Mouse (Mus musculus): ENCODE measurements around the gene Lmnb2. TPM values are rescaled to one million over a fixed set of nuclear protein-coding genes. Genes with fewer than 3 reads are reported as not detected.
A peak's percentile ranks its signal among the peaks of the same experiment; 100 is the strongest.

Lmnb2 gene
- polyA plus RNA-seq, 1 experiment from 2014 or later: 60.4 TPM

- 91% methylated on average over 8 of the region's 8 CpGs for whole genome bisulfite sequencing
- Histone ChIP-seq H3K9me3 (no peaks in the 10 kb centered on the region), H3K9ac (no peak overlapping the region), H3K36me3 (no peaks in the 10 kb centered on the region), H3K4me3 (no peak overlapping the region), H3K27ac (no peak overlapping the region), H3K4me2 (no peak overlapping the region), H3K27me3 (no peaks in the 10 kb centered on the region), H3K4me1 (peaks cover 31% of the 10 kb centered on the region)
- no peak for ATAC-seq (ENCODE audit: borderline replicate concordance, extremely low read depth, low FRiP score, low TSS enrichment)
These were observed 38.3 kb upstream of the Lmnb2 start for GRCm38 (mm10) chr10:80956385-80956784.

- Histone ChIP-seq H3K4me1 (peaks cover 23% of the 10 kb centered on the region), H3K27ac (peak overlapping the region; percentile 60), H3K9me3 (no peaks in the 10 kb centered on the region), H3K9ac (no peak overlapping the region), H3K4me2 (no peak overlapping the region), H3K4me3 (no peak overlapping the region), H3K36me3 (no peaks in the 10 kb centered on the region), H3K27me3 (no peaks in the 10 kb centered on the region)
- WGBS: 22% methylated on average over 9 of the region's 9 CpGs
- ATAC-seq (ENCODE audit: borderline replicate concordance, extremely low read depth, low FRiP score, low TSS enrichment): no peak
These were observed 37.5 kb upstream of the Lmnb2 start for GRCm38 (mm10) chr10:80955536-80955935.

DNA sequence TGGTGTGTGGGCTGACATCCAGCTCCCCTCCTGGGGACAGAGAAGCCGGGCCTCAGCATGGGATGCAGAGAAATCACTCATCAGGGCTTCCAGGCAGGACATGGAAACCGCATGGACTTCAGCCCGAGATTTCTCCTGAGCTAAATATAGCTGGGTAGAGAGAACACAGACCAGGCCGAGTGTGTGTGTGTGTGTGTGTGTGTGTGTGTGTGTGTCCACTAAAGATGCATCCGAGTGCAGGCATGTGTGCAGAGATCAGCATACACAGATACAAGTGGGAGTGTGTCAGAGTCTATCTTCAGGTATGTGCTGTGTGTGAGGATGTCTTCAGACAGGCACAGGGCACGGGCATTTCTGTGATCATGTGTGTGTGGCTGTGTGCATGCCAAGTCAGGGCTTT is 36.8 kb upstream of the Lmnb2 start:
- Histone ChIP-seq H3K27me3 (no peaks in the 10 kb centered on the region), H3K27ac (peak overlapping the region; percentile 60), H3K4me2 (no peak overlapping the region), H3K36me3 (no peaks in the 10 kb centered on the region), H3K9me3 (no peaks in the 10 kb centered on the region), H3K4me3 (no peak overlapping the region), H3K4me1 (peaks cover 19% of the 10 kb centered on the region), H3K9ac (no peak overlapping the region)
- WGBS: 44% methylated on average over 6 of the region's 6 CpGs
- peak; percentile 40; the same call in 1 of the 2 replicates for ATAC-seq (ENCODE audit: borderline replicate concordance, extremely low read depth, low FRiP score, low TSS enrichment)

DNA sequence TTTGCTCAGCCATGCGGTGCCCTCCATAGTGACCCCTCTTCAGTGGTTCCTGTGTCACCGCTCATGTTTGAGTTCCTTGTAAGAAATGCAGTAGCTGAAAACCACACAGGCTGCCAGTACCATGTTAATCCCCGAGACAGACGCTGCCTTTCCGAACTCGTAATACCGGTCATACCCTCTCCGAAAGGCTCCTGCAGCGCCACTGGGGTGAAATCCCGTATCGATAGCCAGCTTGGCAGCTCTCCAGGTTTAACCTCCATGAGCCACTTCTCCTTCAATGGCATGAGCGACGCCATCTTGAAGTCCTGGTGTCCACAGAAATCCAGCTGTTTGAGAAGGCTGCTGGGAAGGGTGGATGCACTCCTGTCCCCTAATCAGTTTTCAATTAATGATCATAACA is 36.4 kb upstream of the Lmnb2 start:
- peaks cover 20% of the 10 kb centered on the region for H3K4me1 ChIP-seq
- no peak overlapping the region for H3K4me2 ChIP-seq
- H3K36me3 ChIP-seq: no peaks in the 10 kb centered on the region
- no peaks in the 10 kb centered on the region for H3K9me3 ChIP-seq
- 46% methylated on average over 13 of the region's 13 CpGs for WGBS
- no peak for ATAC-seq (ENCODE audit: borderline replicate concordance, extremely low read depth, low FRiP score, low TSS enrichment)
- no peak overlapping the region for H3K4me3 ChIP-seq
- H3K27me3 ChIP-seq: no peaks in the 10 kb centered on the region
- peak overlapping the region; percentile 60 for H3K27ac ChIP-seq
- no peak overlapping the region for H3K9ac ChIP-seq

DNA sequence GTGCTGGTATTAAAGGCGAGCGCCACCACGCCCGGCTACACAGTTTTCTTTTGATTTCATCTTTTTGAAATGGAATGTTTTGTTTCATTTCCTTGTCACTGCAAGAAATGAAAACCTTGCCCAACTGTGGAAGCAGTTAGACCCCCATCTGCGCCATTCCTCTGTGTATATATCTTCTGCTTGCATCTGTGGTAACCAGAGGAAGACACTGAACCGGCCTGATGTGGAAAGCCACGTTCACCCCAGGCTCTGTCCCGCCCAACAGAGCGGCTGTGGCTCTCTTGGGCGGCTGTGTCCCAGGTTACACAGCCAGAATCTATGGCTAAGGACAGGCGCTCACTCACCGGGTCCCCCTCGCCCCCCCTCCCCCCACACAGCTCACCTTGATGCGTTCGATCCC is 34.4 kb upstream of the Lmnb2 start:
- no peak overlapping the region for H3K4me2 ChIP-seq
- H3K36me3 ChIP-seq: no peaks in the 10 kb centered on the region
- H3K9ac ChIP-seq: no peak overlapping the region
- no peak for ATAC-seq (ENCODE audit: borderline replicate concordance, extremely low read depth, low FRiP score, low TSS enrichment)
- H3K4me1 ChIP-seq: peaks cover 39% of the 10 kb centered on the region
- no peaks in the 10 kb centered on the region for H3K27me3 ChIP-seq
- no peaks in the 10 kb centered on the region for H3K9me3 ChIP-seq
- no peak overlapping the region for H3K27ac ChIP-seq
- no peak overlapping the region for H3K4me3 ChIP-seq
- 66% methylated on average over 15 of the region's 15 CpGs for WGBS

DNA sequence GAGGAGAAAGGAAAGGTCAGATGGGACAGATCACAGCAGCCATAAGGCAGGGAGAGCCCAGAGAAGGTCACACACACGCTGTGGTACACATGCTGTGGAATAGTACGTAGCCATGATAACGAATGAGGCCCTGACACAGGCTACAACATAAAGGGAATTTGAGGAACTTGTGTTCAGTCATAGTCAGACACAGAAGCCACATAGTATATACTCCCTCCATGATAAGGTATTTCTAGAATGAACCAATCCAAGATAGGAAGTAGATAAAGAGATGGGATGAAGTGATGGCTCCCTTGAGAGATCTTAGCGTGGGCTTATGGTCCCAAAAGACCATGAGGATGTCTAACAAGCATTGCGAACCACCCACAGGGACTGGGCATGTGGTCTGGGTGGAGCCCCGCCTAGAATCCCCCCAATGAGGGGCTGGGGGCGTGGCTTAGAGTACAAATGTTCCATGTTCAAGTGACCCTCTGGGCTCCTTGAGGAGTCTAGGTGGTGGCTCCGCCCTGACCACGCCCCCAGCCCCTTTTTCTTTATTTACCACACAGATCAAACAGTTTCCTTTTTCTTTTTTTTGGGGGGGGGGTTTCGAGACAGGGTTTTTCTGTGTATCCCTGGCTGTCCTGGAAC is 33.8 kb upstream of the Lmnb2 start:
- 74% methylated on average over 10 of the region's 10 CpGs for WGBS
- Histone ChIP-seq H3K27ac (no peak overlapping the region), H3K4me2 (no peak overlapping the region), H3K9ac (no peak overlapping the region), H3K4me3 (no peak overlapping the region), H3K4me1 (peaks cover 45% of the 10 kb centered on the region), H3K27me3 (no peaks in the 10 kb centered on the region), H3K36me3 (no peaks in the 10 kb centered on the region), H3K9me3 (no peaks in the 10 kb centered on the region)
- ATAC-seq (ENCODE audit: borderline replicate concordance, extremely low read depth, low FRiP score, low TSS enrichment): no peak

DNA sequence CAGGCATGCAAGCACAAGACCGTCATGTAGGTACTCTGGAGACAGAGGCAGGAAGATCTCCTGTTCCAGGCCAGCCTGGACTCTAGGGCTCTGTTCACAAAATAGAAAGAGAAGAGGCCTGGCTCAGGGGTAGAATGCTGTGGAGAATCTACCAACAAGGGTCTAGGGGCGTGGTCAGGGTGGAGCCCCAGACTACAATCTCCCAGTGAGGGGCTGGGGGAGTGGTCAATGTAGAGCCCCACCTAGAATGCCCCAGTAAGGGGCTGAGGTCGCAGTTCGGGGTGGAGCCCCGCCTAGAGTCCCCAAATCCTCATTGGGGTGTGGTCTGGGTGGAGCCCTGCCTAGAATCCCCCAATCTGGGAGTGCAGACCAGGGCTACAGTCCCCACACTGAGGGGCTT is 32.3 kb upstream of the Lmnb2 start:
- no peak for ATAC-seq (ENCODE audit: borderline replicate concordance, extremely low read depth, low FRiP score, low TSS enrichment)
- no peak overlapping the region for H3K27ac ChIP-seq
- no peak overlapping the region for H3K4me2 ChIP-seq
- no peaks in the 10 kb centered on the region for H3K27me3 ChIP-seq
- 37% methylated on average over 5 of the region's 5 CpGs for WGBS
- H3K9me3 ChIP-seq: no peaks in the 10 kb centered on the region
- no peak overlapping the region for H3K4me3 ChIP-seq
- H3K36me3 ChIP-seq: no peaks in the 10 kb centered on the region
- peaks cover 41% of the 10 kb centered on the region for H3K4me1 ChIP-seq
- H3K9ac ChIP-seq: no peak overlapping the region

DNA sequence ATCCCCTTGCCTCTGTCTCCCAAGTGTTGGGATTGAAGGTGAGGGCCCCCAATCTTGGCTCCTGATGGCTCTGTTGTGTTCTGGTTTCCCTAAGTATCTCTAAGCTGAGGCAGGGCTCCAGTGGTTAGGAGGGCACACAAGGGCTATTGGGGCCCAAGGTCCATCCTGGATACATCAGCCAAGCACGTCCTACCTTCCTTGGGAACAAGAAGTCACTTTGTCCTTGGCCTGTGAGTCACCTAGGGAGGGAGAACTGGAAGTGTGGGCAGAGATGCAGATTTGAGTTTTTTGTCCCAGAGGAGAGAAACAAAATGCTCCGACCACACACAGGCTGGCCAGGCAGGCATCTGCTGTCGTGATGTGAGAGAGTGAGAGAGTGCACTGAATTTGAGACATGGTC is 31.0 kb upstream of the Lmnb2 start:
- H3K36me3 ChIP-seq: no peaks in the 10 kb centered on the region
- no peak overlapping the region for H3K9ac ChIP-seq
- WGBS: 72% methylated on average over 3 of the region's 3 CpGs
- no peaks in the 10 kb centered on the region for H3K27me3 ChIP-seq
- no peaks in the 10 kb centered on the region for H3K9me3 ChIP-seq
- H3K4me1 ChIP-seq: peaks cover 30% of the 10 kb centered on the region
- no peak overlapping the region for H3K27ac ChIP-seq
- H3K4me3 ChIP-seq: no peak overlapping the region
- ATAC-seq (ENCODE audit: borderline replicate concordance, extremely low read depth, low FRiP score, low TSS enrichment): no peak
- no peak overlapping the region for H3K4me2 ChIP-seq

DNA sequence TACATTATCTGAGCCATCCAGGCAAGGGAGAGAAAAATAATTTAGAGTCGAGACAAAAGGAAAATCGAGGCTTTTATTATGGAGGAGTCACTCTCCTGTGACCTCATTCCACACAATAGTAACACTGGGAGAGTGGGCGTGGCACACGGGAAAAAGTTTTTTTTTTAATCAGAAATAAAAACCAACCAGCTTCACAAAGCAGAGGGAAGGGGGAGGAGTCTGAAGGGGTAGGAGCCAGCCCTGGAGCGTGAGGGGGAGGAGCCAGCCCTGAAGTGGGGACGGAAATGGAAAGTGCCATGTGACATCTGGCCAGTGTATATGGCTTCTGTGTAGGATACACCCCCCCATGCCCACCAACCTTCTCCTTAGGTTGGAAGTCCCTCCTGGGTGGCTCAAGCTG is 30.5 kb upstream of the Lmnb2 start:
- Histone ChIP-seq H3K4me1 (peaks cover 30% of the 10 kb centered on the region), H3K4me3 (no peak overlapping the region), H3K4me2 (no peak overlapping the region), H3K27me3 (no peaks in the 10 kb centered on the region), H3K27ac (peak overlapping the region; percentile 65; the same call in 1 of the 2 replicates), H3K36me3 (no peaks in the 10 kb centered on the region), H3K9ac (no peak overlapping the region), H3K9me3 (no peaks in the 10 kb centered on the region)
- WGBS: 25% methylated on average over 6 of the region's 6 CpGs
- ATAC-seq (ENCODE audit: borderline replicate concordance, extremely low read depth, low FRiP score, low TSS enrichment): peak; percentile 53; the same call in 1 of the 2 replicates

DNA sequence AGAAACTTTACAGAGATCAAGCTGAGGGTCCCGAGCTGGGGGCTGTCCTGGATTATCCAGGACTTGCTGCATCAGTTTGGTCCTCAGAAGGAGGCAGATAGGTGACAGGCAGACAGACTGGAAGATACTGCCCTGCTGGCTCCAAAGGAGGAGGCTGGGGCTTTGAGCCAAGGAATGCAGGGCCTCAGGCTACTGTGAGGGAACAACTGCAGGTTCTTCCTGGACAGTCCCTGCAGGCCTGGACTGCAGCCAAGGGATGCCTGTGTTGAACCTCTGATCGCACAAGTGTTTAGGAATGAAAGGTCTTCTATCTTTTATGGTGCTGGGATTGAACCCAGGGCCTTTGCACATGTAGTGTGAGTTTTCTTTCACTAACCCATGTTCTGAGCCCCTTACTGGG is 29.8 kb upstream of the Lmnb2 start:
- Histone ChIP-seq H3K27ac (peak overlapping the region; percentile 65), H3K4me3 (no peak overlapping the region), H3K4me1 (peaks cover 30% of the 10 kb centered on the region), H3K4me2 (no peak overlapping the region), H3K27me3 (no peaks in the 10 kb centered on the region), H3K36me3 (no peaks in the 10 kb centered on the region), H3K9me3 (no peaks in the 10 kb centered on the region), H3K9ac (no peak overlapping the region)
- 10% methylated on average over 2 of the region's 2 CpGs for WGBS
- no peak for ATAC-seq (ENCODE audit: borderline replicate concordance, extremely low read depth, low FRiP score, low TSS enrichment)

GRCm38 (mm10) chr10:80946684-80947437 is 28.8 kb upstream of the Lmnb2 start:
- Histone ChIP-seq H3K27me3 (no peaks in the 10 kb centered on the region), H3K9ac (no peak overlapping the region), H3K27ac (peak overlapping the region; percentile 32), H3K36me3 (no peaks in the 10 kb centered on the region), H3K4me2 (no peak overlapping the region), H3K4me1 (peaks cover 30% of the 10 kb centered on the region), H3K4me3 (no peak overlapping the region), H3K9me3 (no peaks in the 10 kb centered on the region)
- 59% methylated on average over 14 of the region's 14 CpGs for WGBS
- ATAC-seq (ENCODE audit: borderline replicate concordance, extremely low read depth, low FRiP score, low TSS enrichment): no peak

GRCm38 (mm10) chr10:80944231-80944630 is 26.2 kb upstream of the Lmnb2 start:
- Histone ChIP-seq H3K4me3 (no peak overlapping the region), H3K9me3 (no peaks in the 10 kb centered on the region), H3K27me3 (no peaks in the 10 kb centered on the region), H3K4me2 (no peak overlapping the region), H3K36me3 (no peaks in the 10 kb centered on the region), H3K9ac (no peak overlapping the region), H3K4me1 (peaks cover 46% of the 10 kb centered on the region), H3K27ac (no peak overlapping the region)
- 71% methylated on average over 5 of the region's 5 CpGs for WGBS
- no peak for ATAC-seq (ENCODE audit: borderline replicate concordance, extremely low read depth, low FRiP score, low TSS enrichment)
